Mouse (Mus musculus): ENCODE results near the gene Noto.
A peak's percentile ranks its signal among the peaks of the same experiment; 100 is the strongest.

Noto gene

DNA sequence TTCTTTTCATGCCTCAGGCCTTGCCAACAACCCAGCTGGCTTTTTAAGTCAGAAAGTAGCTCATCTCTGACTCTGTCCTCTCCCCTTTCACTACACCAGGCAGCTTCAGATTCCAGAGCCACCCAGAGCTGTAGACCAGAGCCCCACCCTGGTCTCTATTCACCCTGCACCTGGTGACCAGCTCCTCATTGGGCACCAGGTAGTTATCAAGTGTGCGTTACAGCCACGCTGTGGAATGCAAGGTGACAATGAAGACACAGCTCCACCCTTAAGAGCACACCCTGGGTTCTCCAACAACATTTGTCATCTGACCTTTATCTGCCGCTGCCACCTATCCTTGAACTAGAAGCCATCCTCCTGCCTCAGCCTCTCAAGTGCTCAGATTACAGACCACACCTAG is 51.9 kb downstream of the Noto start:
- no peak for DNase-seq (ENCODE audit: low read depth)

DNA sequence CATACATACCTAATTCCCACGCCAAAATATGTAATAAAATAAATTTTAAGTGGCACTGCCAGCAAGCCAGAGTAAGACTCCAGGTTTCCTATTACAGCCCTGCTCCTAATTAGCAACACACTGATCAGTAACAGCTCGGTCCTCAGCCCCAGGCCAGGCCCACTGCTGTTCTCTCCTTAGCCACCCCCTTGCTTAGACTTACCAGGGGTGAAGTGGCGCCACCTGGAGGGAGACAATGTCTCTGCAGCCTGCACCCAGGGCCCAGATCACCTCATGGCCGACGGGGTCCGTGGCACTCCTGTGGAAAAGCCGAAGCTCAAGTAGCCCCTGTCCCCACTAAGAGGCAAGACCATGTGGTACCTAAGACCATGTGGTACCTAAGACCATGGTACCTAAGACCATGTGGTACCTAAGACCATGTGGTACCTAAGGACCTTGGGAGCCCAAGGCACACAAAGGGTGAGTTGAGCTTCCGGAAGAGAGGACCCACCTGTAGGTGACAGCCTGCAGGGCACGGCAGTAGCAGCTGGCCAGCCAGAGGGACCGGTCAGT is 53.8 kb downstream of the Noto start:
- peak; percentile 43 for DNase-seq (ENCODE audit: low read depth)

DNA sequence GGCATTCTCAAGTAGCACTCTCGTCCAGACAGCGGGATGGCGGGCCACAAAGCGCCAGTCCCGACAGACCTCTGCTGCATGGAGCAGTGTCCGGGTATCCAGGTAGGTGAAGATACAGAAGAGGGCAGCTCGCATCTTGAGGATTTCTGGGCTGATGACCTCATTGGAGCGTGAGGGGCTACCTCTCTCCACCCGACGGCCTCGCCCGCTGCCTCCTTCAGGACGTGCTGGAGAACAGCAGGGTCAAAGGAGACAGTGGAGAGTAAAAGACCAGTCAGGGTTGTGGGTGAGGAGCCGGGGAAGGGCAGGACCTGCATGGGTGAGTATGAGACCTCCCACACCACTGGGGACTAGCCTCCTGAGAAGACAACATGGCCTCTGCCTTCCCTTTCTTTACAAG is 54.7 kb downstream of the Noto start:
- no peak for DNase-seq (ENCODE audit: low read depth)

Measured in NIH3T3 (cell line).